Mouse (Mus musculus) limb, embryonic 14.5 days (tissue): ENCODE measurements around the gene Eloa. TPM values are rescaled to one million over a fixed set of nuclear protein-coding genes. Genes with fewer than 3 reads are reported as not detected.

Experiments
- ATAC-seq: fragments of 200-750 bp; cut with Nextera tagmentation; 2 replicates; pipeline ENCODE4 v1.8.0; 2017; ENCODE audit warnings: low read depth, moderate number of reproducible peaks, moderate TSS enrichment; ENCODE audit not compliant: low FRiP score
- DNase-seq: peaks from one replicate; pipeline ENCODE4 v3.0.0-alpha.2; 2015; ENCODE audit warnings: low spot score
- H3K27ac ChIP-seq: fragments of 300-500 bp; sonication (generic); replicated peaks from 2 replicates; pipeline ENCODE4 v1.5.1; 2014; ENCODE audit warnings: low read depth, mild to moderate bottlenecking, low read length, moderate library complexity, mixed read lengths
- H3K27me3 ChIP-seq: fragments of 300-500 bp; sonication (generic); 2 replicates; pipeline ENCODE4 v1.6.1; 2014; ENCODE audit warnings: low read length, mixed read lengths; ENCODE audit not compliant: control insufficient read depth, insufficient read depth
- H3K36me3 ChIP-seq: fragments of 300-500 bp; sonication (generic); 2 replicates; pipeline ENCODE4 v1.6.1; 2014; ENCODE audit warnings: mild to moderate bottlenecking, low read length, moderate library complexity, mixed read lengths; ENCODE audit not compliant: control insufficient read depth, insufficient read depth
- H3K4me1 ChIP-seq: fragments of 300-500 bp; sonication (generic); 2 replicates; pipeline ENCODE4 v1.6.1; 2014; ENCODE audit warnings: antibody characterized with exemption, low read length, mixed read lengths; ENCODE audit not compliant: control insufficient read depth, insufficient read depth
- H3K4me2 ChIP-seq: fragments of 300-500 bp; sonication (generic); replicated peaks from 2 replicates; pipeline ENCODE4 v1.6.1; 2014; ENCODE audit warnings: low read depth, mild to moderate bottlenecking, low read length, moderate library complexity; ENCODE audit not compliant: severe bottlenecking
- H3K4me3 ChIP-seq: fragments of 300-500 bp; sonication (generic); replicated peaks from 2 replicates; pipeline ENCODE4 v1.5.1; 2014; ENCODE audit warnings: low read length
- H3K9ac ChIP-seq: fragments of 300-500 bp; sonication (generic); 2 replicates; pipeline ENCODE4 v1.6.1; 2014; ENCODE audit warnings: mild to moderate bottlenecking, low read depth, low read length, moderate library complexity; ENCODE audit not compliant: severe bottlenecking
- H3K9me3 ChIP-seq: fragments of 300-500 bp; sonication (generic); 2 replicates; pipeline ENCODE4 v1.6.1; 2016; ENCODE audit warnings: low read length; ENCODE audit not compliant: control insufficient read depth
- POLR2A ChIP-seq: fragments of 200-500 bp; IDR thresholded peaks from 2 replicates; pipeline ENCODE4 v1.8.0; 2012; ENCODE audit warnings: inconsistent platforms, mild to moderate bottlenecking, moderate library complexity, borderline replicate concordance; ENCODE audit not compliant: insufficient read depth, insufficient read length; ENCODE audit errors: extremely low read depth
- WGBS: fragments of 180-500 bp; shearing (Covaris S2); extraction: QIAGEN DNeasy Blood & Tissue Kit; methylation state at CpG from one replicate; pipeline ENCODE4 v1.1.7; 2014; 5-methylcytosine and 5-hydroxymethylcytosine counted together
- polyA plus RNA-seq, 2 experiments: library from polyadenylated mRNA; depleted of rRNA in 1 of 2; stranded (reverse) in 1 of 2; unstranded in 1 of 2; fragments of >200 nt; fragmentation: Nextera tagmentation in 1 of 2; extraction: Ambion mirVana in 1 of 2; gene quantifications; 2 replicates each; pipeline versions ENCODE4 v1.2.1 to v1.2.3; 2012 to 2014

The Eloa gene
- polyA plus RNA-seq, 2 experiments = 28.1 to 50.5 TPM

DNA sequence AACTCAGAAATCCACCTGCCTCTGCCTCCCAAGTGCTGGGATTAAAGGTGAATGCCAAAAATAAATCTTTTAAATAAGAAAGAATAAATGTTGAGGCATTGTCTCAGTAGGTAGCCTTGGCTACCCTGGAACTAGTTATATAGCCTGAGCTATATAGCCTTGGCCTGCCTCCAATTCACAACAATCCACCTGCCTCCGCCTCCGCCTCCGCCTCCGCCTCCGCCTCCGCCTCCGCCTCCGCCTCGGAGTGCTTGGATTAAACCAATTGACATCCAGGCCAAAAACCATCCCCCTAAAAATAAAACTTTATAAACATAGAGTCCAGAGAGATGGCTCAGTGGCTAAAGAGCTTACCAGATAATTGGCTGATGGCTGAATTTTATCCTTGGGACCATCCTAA is 1.4 kb upstream of the Eloa start:
- H3K27ac ChIP-seq = no peak overlapping the region
- ATAC-seq = no peak
- no peaks in the 10 kb centered on the region for H3K27me3 ChIP-seq
- H3K36me3 ChIP-seq = no peaks in the 10 kb centered on the region
- no peak for DNase-seq
- TF ChIP-seq POLR2A = no peak
- no peak overlapping the region for H3K4me2 ChIP-seq
- no peak overlapping the region for H3K4me3 ChIP-seq
- H3K9me3 ChIP-seq = no peaks in the 10 kb centered on the region
- H3K4me1 ChIP-seq = peaks cover 7% of the 10 kb centered on the region; the same call in 1 of the 2 replicates
- H3K9ac ChIP-seq = no peak overlapping the region
- WGBS = 95% methylated on average over 9 of the region's 9 CpGs

DNA sequence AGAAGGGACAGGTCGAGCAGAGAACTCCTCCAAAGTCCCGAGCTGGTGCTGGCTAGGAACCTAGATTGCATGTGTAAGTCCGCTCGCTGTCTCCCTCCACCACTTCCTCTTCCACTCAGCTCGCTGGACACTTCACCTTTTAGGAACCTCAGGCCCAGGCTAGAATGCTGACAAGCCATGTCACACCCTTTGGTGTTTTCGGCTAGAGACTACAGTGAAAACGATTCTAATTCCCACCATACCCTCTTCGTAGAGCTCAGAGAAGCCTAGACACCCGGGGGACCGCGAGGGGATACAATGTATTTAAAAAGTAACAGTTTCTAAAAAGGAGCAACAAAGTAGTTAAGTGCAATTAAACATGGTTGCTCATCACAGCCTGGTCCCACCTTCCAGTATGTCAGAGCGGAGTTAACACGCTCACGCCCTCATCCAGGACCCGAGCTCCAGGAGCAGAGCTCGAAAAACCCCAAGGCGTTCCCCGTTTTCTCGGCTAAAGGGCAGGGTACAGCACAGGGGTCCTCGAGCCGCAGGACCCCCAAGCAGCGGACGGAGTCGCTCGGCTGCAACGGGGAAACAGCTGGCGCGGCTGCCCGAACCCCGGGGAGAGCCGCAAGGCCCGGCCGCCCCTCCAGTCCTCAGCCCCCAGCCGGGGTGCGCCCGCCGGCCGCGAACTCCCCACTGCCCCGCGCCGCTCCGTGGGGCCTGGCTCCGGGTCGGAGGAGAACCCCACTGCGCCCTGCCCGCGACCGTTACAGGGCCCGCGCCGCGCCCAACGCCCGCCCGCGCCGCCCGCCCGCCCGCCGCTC is 617 bp downstream of the Eloa start:
- H3K4me3 ChIP-seq = peak overlapping the region; percentile 100
- H3K27ac ChIP-seq = peak overlapping the region; percentile 88
- H3K4me2 ChIP-seq = peak overlapping the region; percentile 87
- H3K36me3 ChIP-seq = no peaks in the 10 kb centered on the region; the same call in 1 of the 2 replicates
- ATAC-seq = peak; percentile 56
- H3K9me3 ChIP-seq = no peaks in the 10 kb centered on the region
- no peak for TF ChIP-seq POLR2A
- DNase-seq = no peak
- peaks cover 7% of the 10 kb centered on the region; the same call in 1 of the 2 replicates for H3K4me1 ChIP-seq
- 7% methylated on average over 33 of the region's 62 CpGs for WGBS
- no peaks in the 10 kb centered on the region for H3K27me3 ChIP-seq
- H3K9ac ChIP-seq = peak overlapping the region; percentile 96

DNA sequence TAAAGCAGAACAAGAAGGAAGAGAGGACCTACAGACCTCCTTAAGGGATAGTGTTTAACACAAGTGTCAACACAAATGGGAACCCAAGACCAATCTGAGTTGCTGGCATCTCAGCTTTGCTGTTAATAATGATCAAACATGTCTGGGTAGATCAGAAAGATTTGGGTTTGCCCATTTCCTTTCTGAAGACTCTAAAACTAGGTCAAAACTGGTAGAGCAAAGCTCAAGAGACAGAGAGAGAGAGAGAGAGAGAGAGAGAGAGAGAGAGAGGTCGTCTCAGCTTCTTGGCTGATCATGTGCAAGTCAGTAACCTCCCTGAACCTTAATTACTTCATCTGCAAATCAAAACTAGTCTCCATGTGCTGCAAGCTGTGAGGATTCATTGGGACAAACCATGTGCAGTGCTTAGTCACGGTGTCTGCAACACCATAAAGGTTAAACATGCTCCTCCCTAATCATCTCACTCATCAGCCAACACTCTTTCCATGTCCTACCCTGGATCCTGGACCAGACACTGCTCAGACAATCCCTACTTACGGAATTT is 5.4 kb downstream of the Eloa start:
- Histone ChIP-seq H3K9ac (no peak overlapping the region), H3K4me2 (no peak overlapping the region), H3K4me3 (no peak overlapping the region), H3K36me3 (peaks cover 28% of the 10 kb centered on the region), H3K27me3 (no peaks in the 10 kb centered on the region), H3K4me1 (peaks cover 7% of the 10 kb centered on the region; the same call in 1 of the 2 replicates), H3K9me3 (no peaks in the 10 kb centered on the region), H3K27ac (no peak overlapping the region)
- WGBS = 81% methylated on average over 3 of the region's 3 CpGs
- no peak for TF ChIP-seq POLR2A
- no peak for DNase-seq
- no peak for ATAC-seq

DNA sequence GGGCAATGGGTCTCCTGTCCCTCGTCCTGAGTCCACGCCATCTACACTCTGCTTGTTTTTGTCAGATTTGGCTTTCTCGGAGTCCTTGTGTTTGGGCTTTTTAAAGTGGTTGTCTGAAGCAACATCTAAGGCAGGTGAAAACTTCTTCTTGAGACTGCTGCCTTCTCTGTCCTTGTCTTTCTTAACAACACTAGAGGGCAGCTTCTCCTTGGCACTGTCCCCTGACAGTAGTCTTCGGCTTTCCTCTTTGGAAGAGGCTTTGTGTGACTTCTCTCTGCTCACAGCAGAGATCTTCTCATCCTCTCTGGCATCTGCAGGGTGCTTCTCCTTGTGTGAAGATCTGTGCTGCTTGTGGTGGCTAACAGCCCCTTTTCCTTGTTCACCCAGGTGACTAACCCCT is 11.0 kb downstream of the Eloa start:
- no peak overlapping the region for H3K4me2 ChIP-seq
- no peak overlapping the region for H3K4me3 ChIP-seq
- no peak for TF ChIP-seq POLR2A
- no peaks in the 10 kb centered on the region for H3K27me3 ChIP-seq
- ATAC-seq = no peak
- H3K4me1 ChIP-seq = no peaks in the 10 kb centered on the region
- no peaks in the 10 kb centered on the region for H3K9me3 ChIP-seq
- H3K27ac ChIP-seq = no peak overlapping the region
- no peak overlapping the region for H3K9ac ChIP-seq
- no peak for DNase-seq
- 91% methylated on average over 4 of the region's 4 CpGs for WGBS
- peaks cover 80% of the 10 kb centered on the region for H3K36me3 ChIP-seq

DNA sequence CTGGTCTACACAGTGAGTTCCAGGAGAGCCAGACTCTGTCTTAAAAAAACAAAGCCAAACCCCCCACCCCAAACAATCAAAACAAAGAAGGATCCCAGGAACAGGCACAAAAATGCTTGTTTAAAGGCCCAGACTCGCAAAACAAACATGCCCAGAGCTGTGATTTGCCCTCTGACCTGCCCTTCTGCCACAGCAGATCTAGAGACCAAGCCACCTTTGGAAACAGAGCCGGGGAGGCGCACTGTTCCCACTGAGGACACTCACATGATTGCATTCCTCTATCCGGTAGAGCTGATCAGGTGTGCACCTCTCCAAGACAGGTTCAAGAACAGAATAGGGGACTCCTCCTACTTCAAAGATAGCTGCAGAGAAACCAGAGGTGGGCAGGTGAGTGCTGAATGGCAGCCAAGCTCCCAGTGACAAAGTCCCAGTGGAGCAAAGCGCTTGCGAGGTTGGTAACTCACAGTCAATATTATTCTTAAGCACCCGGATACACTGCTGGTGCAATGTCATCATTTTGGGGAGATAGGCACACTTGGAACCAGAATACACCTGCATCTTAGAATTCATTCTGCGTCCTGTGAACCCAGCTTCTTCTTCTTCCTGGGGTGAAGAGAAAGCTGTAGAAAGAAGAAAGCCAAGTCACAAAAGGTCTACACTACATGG is 12.6 kb downstream of the Eloa start:
- Histone ChIP-seq H3K27me3 (no peaks in the 10 kb centered on the region), H3K36me3 (peaks cover 89% of the 10 kb centered on the region), H3K4me2 (no peak overlapping the region), H3K9ac (no peak overlapping the region), H3K9me3 (no peaks in the 10 kb centered on the region), H3K4me3 (no peak overlapping the region), H3K4me1 (no peaks in the 10 kb centered on the region), H3K27ac (no peak overlapping the region)
- ATAC-seq = no peak
- WGBS = 97% methylated on average over 8 of the region's 8 CpGs
- DNase-seq = no peak
- TF ChIP-seq POLR2A = no peak
